Mouse (Mus musculus): ENCODE data around the gene Blnk. TPM values are rescaled to one million over a fixed set of nuclear protein-coding genes. Genes with fewer than 3 reads are reported as not detected.

The Blnk gene
- total and polyA plus RNA-seq, 3 experiments: not detected

GRCm38 (mm10) chr19:40964936-40965850 is 29.1 kb downstream of the Blnk start:
- no peaks in the 10 kb centered on the region for H3K36me3 ChIP-seq (ENCODE audit: control insufficient read depth in 1 of 2, insufficient read depth in 2 of 2, low read length in 2 of 2)
- no peaks in the 10 kb centered on the region for H3K4me1 ChIP-seq (ENCODE audit: control insufficient read depth in 1 of 2, insufficient read depth in 2 of 2, low read length in 2 of 2)
- no peak overlapping the region for H3K27ac ChIP-seq (ENCODE audit: control insufficient read depth, low read depth, low read length)
- TF ChIP-seq MXI1 (IDR thresholded peaks at IDR 0.05; ENCODE audit: low read depth, low read length) (no peak), SIN3A (IDR thresholded peaks at IDR 0.05; ENCODE audit: low read length) (no peak), MYC (IDR thresholded peaks at IDR 0.05; ENCODE audit: low read depth, low read length) (no peak), SMC3 (IDR thresholded peaks at IDR 0.05; ENCODE audit: low read depth, low read length) (no peak), ZC3H11A (IDR thresholded peaks at IDR 0.05; ENCODE audit: low read depth, low read length) (no peak), USF2 (IDR thresholded peaks at IDR 0.05; ENCODE audit: borderline replicate concordance in 1 of 2, insufficient read depth in 1 of 2, low read depth in 1 of 2, low read length in 2 of 2) (no peak), HCFC1 (IDR thresholded peaks at IDR 0.05; ENCODE audit: low read depth, low read length) (no peak), RAD21 (IDR thresholded peaks at IDR 0.05; ENCODE audit: low read depth, low read length) (no peak), ETS1 (IDR thresholded peaks at IDR 0.05; ENCODE audit: low read depth, low read length) (no peak), GABPA (IDR thresholded peaks at IDR 0.05; ENCODE audit: low read depth, low read length) (no peak), MYB (IDR thresholded peaks at IDR 0.05; ENCODE audit: low read depth, low read length) (no peak), ELF1 (IDR thresholded peaks at IDR 0.05; ENCODE audit: low read depth, low read length) (no peak), KAT2A (conservative IDR thresholded peaks at IDR 0.05; ENCODE audit: low read depth, low read length) (no peak), UBTF (IDR thresholded peaks at IDR 0.05; ENCODE audit: borderline replicate concordance, insufficient read depth, low read depth, low read length) (no peak), CTCF (IDR thresholded peaks at IDR 0.05 in 2 of 3, conservative IDR thresholded peaks at IDR 0.05 in 1 of 3; ENCODE audit: control insufficient read depth in 1 of 3, insufficient read depth in 1 of 3, low read depth in 2 of 3, low read length in 3 of 3, poor library complexity in 1 of 3, severe bottlenecking in 1 of 3) (no peak), GATA1 (IDR thresholded peaks at IDR 0.05; ENCODE audit: low read depth, low read length) (no peak), TAL1 (IDR thresholded peaks at IDR 0.05; ENCODE audit: low read length) (no peak), EP300 (IDR thresholded peaks at IDR 0.05; ENCODE audit: low read depth in 1 of 2, low read length in 2 of 2) (no peak), JUND (IDR thresholded peaks at IDR 0.05; ENCODE audit: low read depth, low read length) (no peak), MAFK (IDR thresholded peaks at IDR 0.05; ENCODE audit: borderline replicate concordance, low read depth, low read length) (no peak)
- H3K4me3 ChIP-seq (ENCODE audit: control insufficient read depth in 1 of 2, insufficient read depth in 1 of 2, low read depth in 2 of 2, low read length in 2 of 2): no peak overlapping the region
- no peak for DNase-seq (ENCODE audit: low read depth, low spot score)
- H3K9ac ChIP-seq (ENCODE audit: control insufficient read depth, low read depth, low read length, poor library complexity, severe bottlenecking): no peak overlapping the region
- H3K27me3 ChIP-seq (ENCODE audit: control insufficient read depth in 1 of 2, insufficient read depth in 2 of 2, low read length in 2 of 2): no peaks in the 10 kb centered on the region; a peak in 1 of 4 replicates
- no peaks in the 10 kb centered on the region for H3K79me2 ChIP-seq (ENCODE audit: control insufficient read depth, insufficient read depth, low read length, poor library complexity)
- H3K9me3 ChIP-seq (replicated peaks; ENCODE audit: insufficient read depth, low read length): no peaks in the 10 kb centered on the region
